In the genomic region with DNA sequence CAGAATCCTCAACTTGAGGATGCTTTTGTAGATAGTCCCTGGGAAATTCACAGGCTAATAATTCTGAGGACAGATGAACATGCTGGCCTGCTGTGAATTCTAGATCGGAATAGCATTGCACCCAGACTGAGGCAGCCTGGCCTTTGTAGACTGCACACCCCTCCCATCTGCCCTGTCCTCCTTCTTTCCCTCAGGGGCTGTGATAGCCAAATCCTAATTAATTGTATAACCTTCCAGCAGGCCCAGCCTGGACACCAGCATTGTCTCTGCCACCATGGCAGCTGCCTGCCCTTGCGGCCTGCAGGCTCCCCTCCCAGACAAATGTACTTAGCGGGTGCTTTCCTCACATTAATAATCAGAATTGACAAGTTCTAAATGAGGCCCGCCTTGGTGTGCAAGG, we compare ENCODE assay signal across 21 mouse cellular contexts.
DNase-seq lines count a peak whose midpoint lies in the region; ATAC-seq lines count a peak whose summit lies in the region.
"Had no signal": no experiment of that assay in that cellular context is flagged by ENCODE, and none has a peak within 500 bp of the region (broad histone marks: within the 10 kb centered on the region; RNA-seq: fewer than 3 reads in every experiment).

No protein-coding gene starts in this region.

- DNase-seq in hindbrain, embryonic 11.5 days (ENCODE audit: low spot score): peak; percentile 18
- peak; percentile 34 for DNase-seq in cerebellum, adult 9-10 months
- DNase-seq in mesoderm, embryonic 11.5 days (ENCODE audit: low read depth, low spot score): peak; percentile 17
- no peak for DNase-seq in testis, postnatal 10 days (ENCODE audit: low spot score)
- no peak for DNase-seq in urinary bladder, postnatal 36 days (ENCODE audit: low spot score in 2 of 2)
- DNase-seq: gastrocnemius, adult 2 months; heart, postnatal 14 days; kidney, adult 18-20 months; kidney, postnatal 14 days; layer of hippocampus, adult 9-11 months; lung, adult 2 months; spleen, adult 18-20 months; thymus, adult 18-20 months; thymus, postnatal 4 days had no signal

- no peaks in the 10 kb centered on the region for H3K9me3 ChIP-seq in hindbrain, embryonic 11.5 days (ENCODE audit: control insufficient read depth, low read length)
- no peaks in the 10 kb centered on the region for H3K9me3 ChIP-seq in hindbrain, embryonic 16.5 days (ENCODE audit: control insufficient read depth, low read length)
- H3K9me3 ChIP-seq: heart, embryonic 12.5 days; limb, embryonic 12.5 days; liver, embryonic 12.5 days; megakaryocyte, embryonic 14.5 days had no signal

- no peaks in the 10 kb centered on the region for H3K36me3 ChIP-seq in hindbrain, embryonic 11.5 days (ENCODE audit: control insufficient read depth, insufficient read depth, low read length)
- no peaks in the 10 kb centered on the region for H3K36me3 ChIP-seq in hindbrain, embryonic 16.5 days (ENCODE audit: control insufficient read depth, insufficient read depth, low read length)
- H3K36me3 ChIP-seq: heart, embryonic 12.5 days; limb, embryonic 12.5 days; liver, embryonic 12.5 days had no signal

- WGBS in hindbrain, embryonic 11.5 days: 60% methylated on average over 4 of the region's 4 CpGs
- WGBS in hindbrain, embryonic 16.5 days: 51% methylated on average over 4 of the region's 4 CpGs

- no peak overlapping the region for H3K9ac ChIP-seq in hindbrain, embryonic 11.5 days (ENCODE audit: low read depth, low read length)
- H3K9ac ChIP-seq in hindbrain, embryonic 16.5 days (ENCODE audit: low read depth, low read length): no peak overlapping the region
- H3K9ac ChIP-seq: heart, embryonic 12.5 days; limb, embryonic 12.5 days; liver, embryonic 12.5 days had no signal

- H3K4me2 ChIP-seq in hindbrain, embryonic 11.5 days (replicated peaks; ENCODE audit: low read depth, low read length): no peak overlapping the region
- H3K4me2 ChIP-seq in hindbrain, embryonic 16.5 days (ENCODE audit: low read length): no peak overlapping the region
- H3K4me2 ChIP-seq: heart, embryonic 12.5 days; limb, embryonic 12.5 days; liver, embryonic 12.5 days had no signal

- no peaks in the 10 kb centered on the region for H3K27me3 ChIP-seq in hindbrain, embryonic 11.5 days (ENCODE audit: control insufficient read depth, insufficient read depth, low read length)
- no peaks in the 10 kb centered on the region for H3K27me3 ChIP-seq in hindbrain, embryonic 16.5 days (replicated peaks; ENCODE audit: control insufficient read depth, insufficient read depth, low read length)
- H3K27me3 ChIP-seq: heart, embryonic 12.5 days; limb, embryonic 12.5 days; liver, embryonic 12.5 days; megakaryocyte, embryonic 14.5 days had no signal

- H3K4me3 ChIP-seq in hindbrain, embryonic 11.5 days (ENCODE audit: low read depth, low read length): no peak overlapping the region
- H3K4me3 ChIP-seq in hindbrain, embryonic 16.5 days (ENCODE audit: low read length): no peak overlapping the region
- H3K4me3 ChIP-seq: gastrocnemius, adult 2 months; heart, embryonic 12.5 days; limb, embryonic 12.5 days; liver, embryonic 12.5 days; megakaryocyte, embryonic 14.5 days had no signal

- no peaks in the 10 kb centered on the region for H3K4me1 ChIP-seq in hindbrain, embryonic 11.5 days (replicated peaks; ENCODE audit: control insufficient read depth, insufficient read depth, low read length)
- H3K4me1 ChIP-seq in hindbrain, embryonic 16.5 days (ENCODE audit: control insufficient read depth, insufficient read depth, low read depth, low read length): peaks cover 3% of the 10 kb centered on the region; the same call in 1 of the 2 replicates
- H3K4me1 ChIP-seq: heart, embryonic 12.5 days; limb, embryonic 12.5 days; liver, embryonic 12.5 days; megakaryocyte, embryonic 14.5 days had no signal

- H3K27ac ChIP-seq in hindbrain, embryonic 11.5 days (ENCODE audit: low read depth, low read length): 0 out of 2 replicates have a peak overlapping the region, but pooled peaks have one; percentile 4
- no peak overlapping the region for H3K27ac ChIP-seq in hindbrain, embryonic 16.5 days (ENCODE audit: low read depth, low read length)
- H3K27ac ChIP-seq: gastrocnemius, adult 2 months; limb, embryonic 12.5 days; liver, embryonic 12.5 days had no signal

- ATAC-seq in hindbrain, embryonic 11.5 days (ENCODE audit: low FRiP score): peak; percentile 76
- ATAC-seq in hindbrain, embryonic 16.5 days: no peak
- 0 out of 2 replicates have a peak, but pooled peaks have one; percentile 36 for ATAC-seq in cerebellum, adult (ENCODE audit: insufficient number of reproducible peaks, low FRiP score, low TSS enrichment)
- ATAC-seq: liver, embryonic 12.5 days; midbrain, embryonic 16.5 days had no signal

Comparison
In these comparisons a context has a peak if more than half of its experiments do, and no peak if none do; other contexts are left out.
1. DNase-seq: peak in hindbrain, embryonic 11.5 days (single experiment), cerebellum, adult 9-10 months (single experiment) and mesoderm, embryonic 11.5 days (single experiment); none in testis, postnatal 10 days (single experiment) and urinary bladder, postnatal 36 days (0 of 2).